In the genomic region with DNA sequence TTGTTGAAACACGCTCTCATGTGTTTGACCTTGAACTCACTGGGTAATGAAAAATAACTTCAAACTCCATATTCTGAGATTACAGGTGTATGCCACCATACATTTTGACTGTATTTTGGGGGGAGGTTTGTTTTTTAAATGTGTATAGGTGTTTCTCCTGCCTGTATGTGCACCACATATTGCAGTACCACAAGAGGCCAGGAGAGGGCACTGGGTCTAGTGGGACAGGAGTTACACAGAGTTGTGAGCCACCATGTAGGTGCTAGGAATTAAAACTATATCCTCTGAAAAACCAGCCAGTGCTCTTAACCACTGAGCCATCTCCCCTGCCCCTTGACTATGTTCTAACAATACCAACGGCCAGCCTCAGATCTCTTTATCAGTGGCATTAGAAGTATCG, we compare ENCODE assay signal across 9 mouse cellular contexts.
DNase-seq lines count a peak whose midpoint lies in the region; ATAC-seq and TF ChIP-seq lines count a peak whose summit lies in the region.
"Had no signal": no experiment of that assay in that cellular context is flagged by ENCODE, and none has a peak within 500 bp of the region (broad histone marks: within the 10 kb centered on the region; RNA-seq: fewer than 3 reads in every experiment).

No protein-coding gene starts in this region.

- H3K4me3 ChIP-seq in forebrain, postnatal 0 days (ENCODE audit: low read depth, low read length): no peak overlapping the region
- H3K4me3 ChIP-seq in forebrain, embryonic 14.5 days (ENCODE audit: low read depth, low read length): no peak overlapping the region
- H3K4me3 ChIP-seq in liver, embryonic 11.5 days (ENCODE audit: low read depth, low read length): no peak overlapping the region
- H3K4me3 ChIP-seq in ES-Bruce4 (ENCODE audit: low read depth, low read length): no peak overlapping the region
- no peak overlapping the region for H3K4me3 ChIP-seq in liver, embryonic 14.5 days (ENCODE audit: insufficient read depth in 1 of 2, low read depth in 2 of 2, low read length in 2 of 2)

- no peaks in the 10 kb centered on the region for H3K36me3 ChIP-seq in forebrain, postnatal 0 days (ENCODE audit: insufficient read depth)
- no peaks in the 10 kb centered on the region for H3K36me3 ChIP-seq in forebrain, embryonic 14.5 days (ENCODE audit: control insufficient read depth, insufficient read depth, low read length)
- H3K36me3 ChIP-seq in liver, embryonic 11.5 days (ENCODE audit: control insufficient read depth, insufficient read depth, low read length): no peaks in the 10 kb centered on the region
- H3K36me3 ChIP-seq in ES-Bruce4 (ENCODE audit: control insufficient read depth, insufficient read depth, low read length, poor library complexity, severe bottlenecking): peaks cover 13% of the 10 kb centered on the region
- no peaks in the 10 kb centered on the region for H3K36me3 ChIP-seq in liver, embryonic 14.5 days (replicated peaks; ENCODE audit: control insufficient read depth, insufficient read depth, low read depth)

- WGBS in forebrain, postnatal 0 days: 91% methylated on average over 3 of the region's 3 CpGs
- 98% methylated on average over 3 of the region's 3 CpGs for WGBS in forebrain, embryonic 14.5 days
- 94% methylated on average over 3 of the region's 3 CpGs for WGBS in liver, embryonic 11.5 days
- 81% methylated on average over 3 of the region's 3 CpGs for WGBS in liver, embryonic 14.5 days (ENCODE audit: insufficient replicate concordance)

- H3K9me3 ChIP-seq in forebrain, postnatal 0 days (ENCODE audit: low read length): no peaks in the 10 kb centered on the region
- no peaks in the 10 kb centered on the region for H3K9me3 ChIP-seq in forebrain, embryonic 14.5 days (replicated peaks; ENCODE audit: control insufficient read depth, low read length)
- H3K9me3 ChIP-seq in liver, embryonic 11.5 days (ENCODE audit: control insufficient read depth, low read length): no peaks in the 10 kb centered on the region
- no peaks in the 10 kb centered on the region for H3K9me3 ChIP-seq in ES-Bruce4 (replicated peaks; ENCODE audit: control insufficient read depth, insufficient read depth, low read length, poor library complexity, severe bottlenecking)
- no peaks in the 10 kb centered on the region for H3K9me3 ChIP-seq in liver, embryonic 14.5 days (ENCODE audit: control insufficient read depth, low read length)

- H3K9ac ChIP-seq in forebrain, postnatal 0 days: no peak overlapping the region
- no peak overlapping the region for H3K9ac ChIP-seq in forebrain, embryonic 14.5 days (ENCODE audit: low read length)
- H3K9ac ChIP-seq in liver, embryonic 11.5 days (ENCODE audit: low read depth, low read length): no peak overlapping the region
- H3K9ac ChIP-seq in ES-Bruce4 (ENCODE audit: low read depth, poor library complexity, severe bottlenecking): no peak overlapping the region
- no peak overlapping the region for H3K9ac ChIP-seq in liver, embryonic 14.5 days (replicated peaks)

- H3K4me2 ChIP-seq in forebrain, postnatal 0 days (ENCODE audit: low read depth): no peak overlapping the region
- no peak overlapping the region for H3K4me2 ChIP-seq in forebrain, embryonic 14.5 days (ENCODE audit: low read length)
- no peak overlapping the region for H3K4me2 ChIP-seq in liver, embryonic 11.5 days
- no peak overlapping the region for H3K4me2 ChIP-seq in liver, embryonic 14.5 days (ENCODE audit: low read depth)

- no peak for ATAC-seq in forebrain, postnatal 0 days
- no peak for ATAC-seq in forebrain, embryonic 14.5 days
- ATAC-seq in liver, embryonic 11.5 days (replicated peaks; ENCODE audit: low FRiP score): no peak
- no peak for ATAC-seq in liver, embryonic 14.5 days (ENCODE audit: insufficient read depth)

- TF ChIP-seq EP300 in ES-Bruce4 (IDR thresholded peaks at IDR 0.05; ENCODE audit: insufficient read depth, low read depth, low read length): no peak
- no peak for TF ChIP-seq EP300 in liver, embryonic 14.5 days (IDR thresholded peaks at IDR 0.05; ENCODE audit: low read depth)

- no peaks in the 10 kb centered on the region for H3K4me1 ChIP-seq in forebrain, postnatal 0 days (ENCODE audit: insufficient read depth)
- H3K4me1 ChIP-seq in forebrain, embryonic 14.5 days (ENCODE audit: control insufficient read depth, insufficient read depth, low read length): no peaks in the 10 kb centered on the region
- H3K4me1 ChIP-seq in liver, embryonic 11.5 days (replicated peaks; ENCODE audit: control insufficient read depth, insufficient read depth, low read length): no peaks in the 10 kb centered on the region
- H3K4me1 ChIP-seq in ES-Bruce4 (ENCODE audit: control insufficient read depth, insufficient read depth, low read length): no peaks in the 10 kb centered on the region
- H3K4me1 ChIP-seq in liver, embryonic 14.5 days (replicated peaks; ENCODE audit: control insufficient read depth in 2 of 2, insufficient read depth in 2 of 2, low read length in 1 of 2): no peaks in the 10 kb centered on the region

- peak; percentile 39 for TF ChIP-seq CTCF in forebrain, postnatal 0 days (IDR thresholded peaks at IDR 0.05; ENCODE audit: low read depth)
- peak; percentile 45 for TF ChIP-seq CTCF in ES-Bruce4 (IDR thresholded peaks at IDR 0.05; ENCODE audit: low read depth, low read length)
- TF ChIP-seq CTCF in liver, embryonic 14.5 days (IDR thresholded peaks at IDR 0.05; ENCODE audit: low read depth): peak; percentile 53; the same call in 1 of the 2 replicates

- no peaks in the 10 kb centered on the region for H3K27me3 ChIP-seq in forebrain, postnatal 0 days (ENCODE audit: insufficient read depth, low read length)
- H3K27me3 ChIP-seq in forebrain, embryonic 14.5 days (replicated peaks; ENCODE audit: control insufficient read depth, insufficient read depth, low read length): no peaks in the 10 kb centered on the region
- no peaks in the 10 kb centered on the region for H3K27me3 ChIP-seq in liver, embryonic 11.5 days (replicated peaks; ENCODE audit: control insufficient read depth, insufficient read depth, low read length)
- no peaks in the 10 kb centered on the region for H3K27me3 ChIP-seq in ES-Bruce4 (ENCODE audit: control insufficient read depth, insufficient read depth, low read length, poor library complexity, severe bottlenecking)
- no peaks in the 10 kb centered on the region for H3K27me3 ChIP-seq in liver, embryonic 14.5 days (ENCODE audit: control insufficient read depth, insufficient read depth, low read length)

- no peak for TF ChIP-seq POLR2A in ES-Bruce4 (IDR thresholded peaks at IDR 0.05; ENCODE audit: insufficient read depth, low read length)

- DNase-seq in forebrain, postnatal 0 days: no peak
- no peak for DNase-seq in forebrain, embryonic 14.5 days (ENCODE audit: low spot score)
- DNase-seq in liver: peak; percentile 26
- DNase-seq in liver, embryonic 11.5 days (ENCODE audit: low spot score): no peak
- no peak for DNase-seq in liver, embryonic 14.5 days (ENCODE audit: low read depth in 3 of 3, low spot score in 3 of 3)
- DNase-seq in layer of hippocampus, postnatal 36 days: no peak
- no peak for DNase-seq in embryo, embryonic 9.5 days (ENCODE audit: extremely low spot score)
- DNase-seq: midbrain, embryonic 14.5 days had no signal

- no peak overlapping the region for H3K27ac ChIP-seq in forebrain, postnatal 0 days (ENCODE audit: low read depth, low read length)
- no peak overlapping the region for H3K27ac ChIP-seq in forebrain, embryonic 14.5 days (ENCODE audit: low read depth, low read length)
- H3K27ac ChIP-seq in liver, embryonic 11.5 days (ENCODE audit: low read depth, low read length): no peak overlapping the region
- H3K27ac ChIP-seq in ES-Bruce4 (ENCODE audit: insufficient read depth, low read length): no peak overlapping the region
- no peak overlapping the region for H3K27ac ChIP-seq in liver, embryonic 14.5 days
